Mouse (Mus musculus) intestine, embryonic 14.5 days (tissue): ENCODE results near the gene Srsf3. TPM values are rescaled to one million over a fixed set of nuclear protein-coding genes. Genes with fewer than 3 reads are reported as not detected.

Experiments used
- ATAC-seq: fragments of 200-750 bp; cut with Nextera tagmentation; replicated peaks from 2 replicates; pipeline ENCODE4 v1.8.0; 2017; ENCODE audit warnings: low read depth, moderate number of reproducible peaks, moderate TSS enrichment, moderate library complexity; ENCODE audit not compliant: low FRiP score, low TSS enrichment
- DNase-seq: peaks from one replicate; pipeline ENCODE4 v3.0.0-alpha.2; 2018; ENCODE audit warnings: low spot score
- H3K27ac ChIP-seq: fragments of 300-500 bp; sonication (generic); 2 replicates; pipeline ENCODE4 v1.5.1; 2014; ENCODE audit warnings: low read depth, mild to moderate bottlenecking, control low read depth
- H3K27me3 ChIP-seq: fragments of 300-500 bp; sonication (generic); replicated peaks from 2 replicates; pipeline ENCODE4 v1.6.1; 2014; ENCODE audit warnings: low read length, control low read depth; ENCODE audit not compliant: control insufficient read depth, insufficient read depth
- H3K36me3 ChIP-seq: fragments of 300-500 bp; sonication (generic); 2 replicates; pipeline ENCODE4 v1.6.1; 2014; ENCODE audit warnings: low read length, control low read depth; ENCODE audit not compliant: control insufficient read depth, insufficient read depth
- H3K4me1 ChIP-seq: fragments of 300-500 bp; sonication (generic); replicated peaks from 2 replicates; pipeline ENCODE4 v1.6.1; 2014; ENCODE audit warnings: low read length, control low read depth, mixed read lengths; ENCODE audit not compliant: control insufficient read depth, insufficient read depth
- H3K4me2 ChIP-seq: fragments of 300-500 bp; sonication (generic); 2 replicates; pipeline ENCODE4 v1.6.1; 2014; ENCODE audit warnings: low read length
- H3K4me3 ChIP-seq: fragments of 300-500 bp; sonication (generic); 2 replicates; pipeline ENCODE4 v1.5.1; 2014; ENCODE audit warnings: low read depth, low read length, control low read depth, mixed read lengths
- H3K9ac ChIP-seq: fragments of 300-500 bp; sonication (generic); 2 replicates; pipeline ENCODE4 v1.6.1; 2014; ENCODE audit warnings: mild to moderate bottlenecking, low read length
- H3K9me3 ChIP-seq: fragments of 300-500 bp; sonication (generic); 2 replicates; pipeline ENCODE4 v1.6.1; 2016; ENCODE audit warnings: low read length, control low read depth; ENCODE audit not compliant: control insufficient read depth
- WGBS: fragments of 180-500 bp; shearing (Covaris S2); extraction: QIAGEN DNeasy Blood & Tissue Kit; methylation state at CpG from one replicate; pipeline ENCODE4 v1.1.7; 2014; 5-methylcytosine and 5-hydroxymethylcytosine counted together
- polyA plus RNA-seq: library from polyadenylated mRNA; unstranded; fragments of >200 nt; fragmentation: Nextera tagmentation; extraction: Ambion mirVana; gene quantifications from 2 replicates; pipeline ENCODE4 v1.2.1, GENCODE M21; 2014

Srsf3 gene
- polyA plus RNA-seq, 1 experiment from 2014 or later, result 585 TPM

GRCm38 (mm10) chr17:29092497-29092896 lies 60.1 kb downstream of the Srsf3 start:
- Histone ChIP-seq H3K27ac (no peak overlapping the region), H3K36me3 (no peaks in the 10 kb centered on the region), H3K9me3 (no peaks in the 10 kb centered on the region), H3K4me3 (no peak overlapping the region), H3K9ac (no peak overlapping the region), H3K4me1 (peaks cover 17% of the 10 kb centered on the region), H3K27me3 (peaks cover 15% of the 10 kb centered on the region), H3K4me2 (no peak overlapping the region)
- no peak for DNase-seq
- WGBS, result 52% methylated on average over 5 of the region's 5 CpGs
- no peak for ATAC-seq

Other genes starting within 250 kb of the Srsf3 start
- gene Brpf3, start 231.5 kb upstream of the Srsf3 start, polyA plus RNA-seq, result 11.1 and 12.9 TPM in 2 replicates
- gene Pnpla1, start 174.2 kb upstream of the Srsf3 start, polyA plus RNA-seq, result 0.76 and 1.1 TPM in 2 replicates
- 3.6 and 4.5 TPM in 2 replicates for gene 4930539E08Rik, start 117.3 kb upstream of the Srsf3 start, polyA plus RNA-seq
- not detected in 2 replicates for gene Pxt1, start 88.8 kb upstream of the Srsf3 start, polyA plus RNA-seq
- 72.6 and 82.4 TPM in 2 replicates for gene Kctd20, start 80.7 kb upstream of the Srsf3 start, polyA plus RNA-seq
- 91.6 and 108 TPM in 2 replicates for gene Stk38, start 24.6 kb upstream of the Srsf3 start, polyA plus RNA-seq
- gene Cdkn1a, start 58.3 kb downstream of the Srsf3 start, polyA plus RNA-seq, result 55.5 and 75.7 TPM in 2 replicates
- gene Rab44, start 81.5 kb downstream of the Srsf3 start, polyA plus RNA-seq, result 0.26 and 0.71 TPM in 2 replicates
- gene Cpne5, start 205.5 kb downstream of the Srsf3 start, polyA plus RNA-seq, result 12.9 and 14.6 TPM in 2 replicates
- 165 and 170 TPM in 2 replicates for gene Ppil1, start 231.6 kb downstream of the Srsf3 start, polyA plus RNA-seq
- 72.4 and 77.4 TPM in 2 replicates for gene BC004004, start 236.2 kb downstream of the Srsf3 start, polyA plus RNA-seq